Mouse (Mus musculus): ENCODE measurements around the gene Orc5.

Gene Orc5

DNA sequence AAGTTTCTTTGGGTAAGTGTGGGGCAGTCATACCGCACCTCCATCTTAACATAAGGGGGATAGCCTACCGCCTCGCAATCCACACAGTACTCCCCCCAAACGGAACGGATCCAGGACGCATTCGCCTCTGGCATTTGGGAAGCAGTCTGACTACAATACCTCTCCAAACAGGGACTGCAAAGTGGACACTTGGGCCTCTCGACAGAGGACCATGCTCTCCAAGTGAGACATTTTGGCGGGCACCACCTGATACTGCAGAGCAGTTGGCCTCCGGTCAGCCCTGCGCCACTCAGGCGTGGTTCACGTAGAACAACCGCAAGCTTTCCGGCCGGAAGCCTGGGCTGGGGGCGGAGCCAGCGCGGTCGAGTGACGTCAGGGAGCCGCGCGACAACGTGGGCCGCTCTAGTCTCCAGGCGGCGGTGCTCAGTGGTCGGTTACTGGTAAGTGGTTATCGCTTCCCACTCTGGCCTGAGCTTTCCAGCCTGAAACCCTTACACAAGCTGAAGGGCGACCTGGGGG is at the start of gene Orc5:
Gene Orc5 (minus strand): TSS at position 397 of the 519 bp plus-strand sequence.
- peak; percentile 95 for DNase-seq

GRCm38 (mm10) chr5:22596981-22597380 is 46.8 kb upstream of the Orc5 start:
- DNase-seq, result no peak

DNA sequence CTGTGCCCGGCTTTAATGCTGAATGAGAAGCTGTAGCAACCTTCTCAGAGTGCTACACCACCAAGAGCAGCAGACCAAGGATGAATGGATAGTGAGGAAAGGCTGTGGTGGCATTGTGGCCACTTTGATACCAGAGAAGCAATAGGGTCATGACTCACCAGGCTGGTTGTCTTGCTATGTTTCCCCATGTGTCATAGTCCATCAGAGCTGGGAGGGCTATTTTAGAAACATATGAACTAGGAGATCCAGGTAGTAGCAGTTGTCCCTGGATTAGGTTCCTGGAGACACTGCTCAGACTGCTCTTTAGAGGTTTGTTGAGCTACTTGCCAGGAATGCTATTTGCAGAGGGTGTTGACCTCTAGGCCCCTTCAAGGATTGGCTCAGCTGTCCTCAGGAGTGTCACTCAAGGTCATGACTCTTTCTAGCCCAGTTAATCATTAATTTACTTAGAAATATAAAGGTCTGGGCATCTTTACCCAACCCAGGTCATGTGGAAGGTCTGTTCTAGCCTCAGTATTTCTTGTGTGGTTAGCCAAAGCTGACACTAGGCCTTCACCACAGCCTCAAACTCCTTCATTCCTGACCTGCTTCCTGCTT is 39.2 kb upstream of the Orc5 start:
- no peak for DNase-seq

- DNase-seq, result no peak
Measured at GRCm38 (mm10) chr5:22587492-22587891, 37.3 kb upstream of the Orc5 start.

DNA sequence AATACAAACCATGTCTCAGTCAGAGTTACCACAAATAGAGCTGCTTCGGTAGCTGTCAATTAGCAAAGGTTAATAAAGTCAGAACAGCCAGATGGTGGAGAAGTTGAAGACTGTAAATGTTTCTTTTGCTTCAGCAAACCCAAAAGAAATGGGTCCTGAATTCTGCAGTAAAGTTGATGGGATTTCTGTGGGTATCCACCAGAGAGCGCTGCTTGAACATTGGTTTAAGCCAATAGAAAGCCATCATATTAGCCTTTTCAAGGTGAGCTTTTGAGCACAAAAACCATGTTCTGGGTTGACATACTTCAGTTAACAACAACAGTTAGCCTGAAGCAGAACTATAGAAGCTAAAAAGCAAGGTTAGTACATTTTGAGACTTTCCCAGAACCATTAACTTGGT is 34.3 kb upstream of the Orc5 start:
- no peak for DNase-seq

- DNase-seq, result no peak
Measured at GRCm38 (mm10) chr5:22578011-22578410, 27.8 kb upstream of the Orc5 start.

- DNase-seq, result no peak
Measured at GRCm38 (mm10) chr5:22574751-22575150, 24.5 kb upstream of the Orc5 start.

DNA sequence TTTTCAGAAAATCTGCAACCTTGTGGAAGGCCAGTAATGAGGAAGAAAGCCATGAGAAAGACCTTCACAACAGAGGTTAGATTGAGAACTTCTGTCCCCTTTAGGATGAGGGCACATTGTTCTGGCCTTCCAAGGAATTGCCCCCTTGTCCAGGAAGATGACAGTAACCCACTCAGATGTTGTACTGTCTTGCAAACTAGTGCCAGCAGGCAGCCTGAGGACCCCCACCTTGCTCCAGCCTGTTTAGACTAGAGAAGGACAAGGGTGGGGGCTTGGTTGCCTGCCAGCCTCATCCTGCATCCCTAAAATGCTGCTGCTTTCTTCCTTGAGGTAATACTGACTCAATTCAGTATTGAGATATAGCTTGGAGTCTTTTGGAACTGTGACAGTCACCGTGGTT is 23.9 kb upstream of the Orc5 start:
- DNase-seq, result no peak

GRCm38 (mm10) chr5:22573696-22574095 is 23.5 kb upstream of the Orc5 start:
- DNase-seq, result no peak

GRCm38 (mm10) chr5:22572881-22573280 is 22.7 kb upstream of the Orc5 start:
- DNase-seq, result no peak

DNA sequence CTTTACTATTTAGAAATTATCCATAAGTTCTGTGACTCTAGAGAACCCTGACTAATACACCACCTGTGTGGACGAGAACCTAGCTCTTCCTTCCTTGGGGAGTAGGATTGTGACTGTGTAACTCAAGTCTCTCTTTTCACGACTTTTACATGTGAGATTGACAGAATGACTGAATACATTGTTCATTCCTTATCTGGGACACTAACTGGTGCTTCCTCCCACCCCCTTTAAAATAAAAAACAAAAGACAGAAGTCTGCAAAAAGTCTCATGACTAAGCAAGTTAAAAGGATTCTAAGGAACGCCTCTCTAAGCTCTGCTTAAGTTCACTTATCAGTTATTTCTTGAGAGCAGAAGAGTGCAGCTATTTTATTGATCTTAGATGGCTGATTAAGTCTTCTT is 22.2 kb upstream of the Orc5 start:
- DNase-seq, result no peak

DNA sequence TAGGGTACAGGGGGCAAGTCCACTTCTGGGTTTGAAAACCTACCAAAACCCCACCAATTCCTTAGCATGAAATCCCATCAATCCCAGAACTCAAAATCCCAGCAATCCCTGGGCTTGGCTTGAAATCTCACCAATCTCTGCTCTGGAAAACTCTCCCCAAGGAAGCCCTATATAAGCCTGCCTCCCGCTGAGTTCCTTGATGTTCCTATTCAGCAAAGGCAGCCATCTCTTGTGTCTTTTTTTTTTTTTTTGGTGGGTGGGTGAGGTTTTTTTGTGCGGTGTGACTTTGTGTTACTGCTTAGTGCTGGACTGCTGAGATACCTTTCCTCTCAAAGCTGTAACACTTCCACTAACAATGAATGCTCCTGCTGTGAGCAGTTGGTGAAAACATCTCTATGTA is 15.5 kb upstream of the Orc5 start:
- no peak for DNase-seq

- no peak for DNase-seq
Measured at GRCm38 (mm10) chr5:22559801-22560200, 9.6 kb upstream of the Orc5 start.

GRCm38 (mm10) chr5:22557491-22558113 is 7.4 kb upstream of the Orc5 start:
- no peak for DNase-seq

DNA sequence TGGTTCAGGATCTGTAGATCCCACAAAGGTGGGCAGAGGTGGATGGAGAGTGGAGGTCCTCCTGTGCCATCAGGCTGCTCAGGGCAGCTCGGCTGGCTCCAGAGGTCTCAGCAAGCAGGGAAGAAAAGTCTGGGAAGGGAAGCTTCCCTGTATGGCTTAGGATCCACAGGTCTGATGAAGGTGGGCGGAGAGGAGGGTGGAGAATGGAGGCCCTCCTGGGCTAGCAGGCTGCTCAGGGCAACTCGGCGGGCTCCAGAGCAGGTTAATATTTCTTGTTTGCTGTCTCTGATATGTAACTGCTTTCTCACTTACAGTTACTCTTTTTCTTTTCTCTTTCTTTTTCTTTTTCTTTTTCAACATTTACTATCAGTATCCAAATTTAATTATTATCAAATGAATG is 6.5 kb upstream of the Orc5 start:
- no peak for DNase-seq

GRCm38 (mm10) chr5:22552233-22552765 is 2.1 kb upstream of the Orc5 start:
- DNase-seq, result no peak

- DNase-seq, result no peak
Measured at GRCm38 (mm10) chr5:22549366-22550032, 730 bp downstream of the Orc5 start.

- peak; percentile 43 for DNase-seq
Measured at GRCm38 (mm10) chr5:22548556-22549161, 1.6 kb downstream of the Orc5 start.

- no peak for DNase-seq
Measured at GRCm38 (mm10) chr5:22546536-22546935, 3.7 kb downstream of the Orc5 start.

DNA sequence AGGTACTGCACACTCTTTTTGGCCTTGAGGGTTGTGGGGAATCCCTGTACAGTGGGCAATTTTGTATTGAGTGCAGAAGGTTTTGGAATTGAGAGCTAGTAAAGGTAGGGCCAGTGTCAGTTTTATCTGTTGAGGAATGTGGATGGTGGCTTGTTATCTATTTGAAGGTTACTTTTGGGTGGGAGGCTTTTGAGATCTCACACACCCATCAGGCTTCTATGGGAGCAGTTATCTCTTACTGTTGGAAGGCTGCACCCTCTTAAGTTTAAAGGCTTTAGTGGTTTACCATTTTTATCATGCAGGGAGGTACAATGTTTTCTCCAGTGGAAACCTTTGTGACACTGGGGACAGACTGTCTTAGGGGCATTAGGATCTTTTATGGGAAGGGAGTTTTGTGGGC is 4.9 kb downstream of the Orc5 start:
- no peak for DNase-seq

GRCm38 (mm10) chr5:22542676-22543075 is 7.6 kb downstream of the Orc5 start:
- no peak for DNase-seq

DNA sequence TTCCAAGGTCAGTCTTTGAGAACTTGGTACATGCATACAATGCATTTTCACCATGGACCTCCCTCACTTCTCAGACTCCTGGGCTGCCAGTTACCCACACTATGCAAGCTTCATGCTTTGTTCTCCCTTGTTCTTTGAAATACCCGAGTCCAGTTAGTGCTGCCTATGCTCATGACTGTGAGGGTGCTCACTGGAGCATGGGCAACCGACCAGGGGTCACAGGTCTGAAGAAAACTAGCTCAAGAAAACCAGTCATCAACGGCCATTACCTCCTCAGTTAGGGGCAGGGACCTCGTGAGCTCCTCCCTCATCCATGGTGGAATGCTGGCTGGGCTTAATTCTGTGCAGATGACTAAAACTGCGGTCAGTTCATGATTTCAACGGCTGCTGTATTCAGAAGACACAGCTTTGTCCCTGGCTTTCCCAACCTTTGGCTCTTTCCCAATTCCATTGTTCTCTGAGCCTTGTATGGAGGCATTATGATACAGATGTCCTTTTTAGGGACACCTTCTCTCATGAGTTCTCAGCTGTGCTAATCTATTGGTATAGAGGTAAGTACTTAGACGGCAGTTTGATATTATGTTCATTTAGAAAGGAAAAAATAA is 11.1 kb downstream of the Orc5 start:
- DNase-seq, result no peak

- DNase-seq, result no peak
Measured at GRCm38 (mm10) chr5:22536695-22537094, 13.5 kb downstream of the Orc5 start.

All from kidney, postnatal 14 days (tissue).